Mouse (Mus musculus) kidney, embryonic 14.5 days (tissue): ENCODE results near the gene Krcc1. TPM values are rescaled to one million over a fixed set of nuclear protein-coding genes. Genes with fewer than 3 reads are reported as not detected.
A peak's percentile ranks its signal among the peaks of the same experiment; 100 is the strongest.

Experiments
- ATAC-seq: fragments of 200-750 bp; cut with Nextera tagmentation; 2 replicates; pipeline ENCODE4 v1.8.0; 2017; ENCODE audit warnings: moderate number of reproducible peaks, mild to moderate bottlenecking, moderate TSS enrichment, moderate library complexity; ENCODE audit not compliant: low FRiP score, low TSS enrichment
- H3K27ac ChIP-seq: fragments of 300-500 bp; sonication (generic); 2 replicates; pipeline ENCODE4 v1.5.1; 2014; ENCODE audit warnings: low read depth, mild to moderate bottlenecking, low read length, moderate library complexity, mixed read lengths
- H3K27me3 ChIP-seq: fragments of 300-500 bp; sonication (generic); 2 replicates; pipeline ENCODE4 v1.6.1; 2014; ENCODE audit warnings: mild to moderate bottlenecking, low read length; ENCODE audit not compliant: control insufficient read depth, insufficient read depth
- H3K36me3 ChIP-seq: fragments of 300-500 bp; sonication (generic); 2 replicates; pipeline ENCODE4 v1.6.1; 2014; ENCODE audit warnings: low read length, mixed read lengths; ENCODE audit not compliant: control insufficient read depth, insufficient read depth
- H3K4me1 ChIP-seq: fragments of 300-500 bp; sonication (generic); 2 replicates; pipeline ENCODE4 v1.6.1; 2014; ENCODE audit warnings: low read length, mixed read lengths; ENCODE audit not compliant: control insufficient read depth, insufficient read depth
- H3K4me2 ChIP-seq: fragments of 300-500 bp; sonication (generic); replicated peaks from 2 replicates; pipeline ENCODE4 v1.6.1; 2014; ENCODE audit warnings: low read depth, mild to moderate bottlenecking, low read length
- H3K4me3 ChIP-seq: fragments of 300-500 bp; sonication (generic); 2 replicates; pipeline ENCODE4 v1.5.1; 2014; ENCODE audit warnings: mild to moderate bottlenecking, low read length
- H3K9ac ChIP-seq: fragments of 300-500 bp; sonication (generic); 2 replicates; pipeline ENCODE4 v1.6.1; 2014; ENCODE audit warnings: low read depth, mild to moderate bottlenecking, low read length, moderate library complexity
- H3K9me3 ChIP-seq: fragments of 300-500 bp; sonication (generic); 2 replicates; pipeline ENCODE4 v1.6.1; 2016; ENCODE audit warnings: low read length; ENCODE audit not compliant: control insufficient read depth
- WGBS: fragments of 180-500 bp; shearing (Covaris S2); extraction: QIAGEN DNeasy Blood & Tissue Kit; methylation state at CpG from one replicate; pipeline ENCODE4 v1.1.7; 2014; 5-methylcytosine and 5-hydroxymethylcytosine counted together
- polyA plus RNA-seq: library from polyadenylated mRNA; unstranded; fragments of >200 nt; fragmentation: Nextera tagmentation; extraction: Ambion mirVana; gene quantifications from 2 replicates; pipeline ENCODE4 v1.2.1, GENCODE M21; 2014

The Krcc1 gene
- polyA plus RNA-seq, 1 experiment from 2014 or later = 53.3 TPM

- Histone ChIP-seq H3K27ac (peak overlapping the region; percentile 39; the same call in 1 of the 2 replicates), H3K9me3 (no peaks in the 10 kb centered on the region), H3K4me2 (peak overlapping the region; percentile 57), H3K9ac (peak overlapping the region; percentile 9; the same call in 1 of the 2 replicates), H3K4me1 (peaks cover 10% of the 10 kb centered on the region), H3K27me3 (no peaks in the 10 kb centered on the region), H3K36me3 (no peaks in the 10 kb centered on the region), H3K4me3 (peak overlapping the region; percentile 92)
- ATAC-seq = peak; percentile 34
- 16% methylated on average over 14 of the region's 14 CpGs for WGBS
These were observed 998 bp upstream of the Krcc1 start for GRCm38 (mm10) chr6:71270301-71271056.

GRCm38 (mm10) chr6:71271057-71271388 is 454 bp upstream of the Krcc1 start:
- H3K4me1 ChIP-seq = peaks cover 10% of the 10 kb centered on the region
- no peaks in the 10 kb centered on the region for H3K27me3 ChIP-seq
- H3K9ac ChIP-seq = no peak overlapping the region; the same call in 1 of the 2 replicates
- peak overlapping the region; percentile 39; the same call in 1 of the 2 replicates for H3K27ac ChIP-seq
- peak overlapping the region; percentile 92 for H3K4me3 ChIP-seq
- ATAC-seq = peak; percentile 26
- H3K4me2 ChIP-seq = peak overlapping the region; percentile 57
- no peaks in the 10 kb centered on the region for H3K36me3 ChIP-seq
- 2% methylated on average over 8 of the region's 8 CpGs for WGBS
- no peaks in the 10 kb centered on the region for H3K9me3 ChIP-seq

- WGBS = 2% methylated on average over 11 of the region's 11 CpGs
These were observed 852 bp downstream of the Krcc1 start for GRCm38 (mm10) chr6:71272316-71272741.

GRCm38 (mm10) chr6:71273715-71274114 is 2.2 kb downstream of the Krcc1 start:
- 93% methylated on average over 1 of the region's 1 CpGs for WGBS
- no peaks in the 10 kb centered on the region for H3K36me3 ChIP-seq
- H3K9me3 ChIP-seq = no peaks in the 10 kb centered on the region
- no peak for ATAC-seq
- H3K4me1 ChIP-seq = peaks cover 10% of the 10 kb centered on the region
- no peak overlapping the region for H3K4me3 ChIP-seq
- no peak overlapping the region for H3K4me2 ChIP-seq
- H3K9ac ChIP-seq = no peak overlapping the region
- no peak overlapping the region for H3K27ac ChIP-seq
- no peaks in the 10 kb centered on the region for H3K27me3 ChIP-seq

More at GRCm38 (mm10) chr6:71272316-71272741, 852 bp downstream of the Krcc1 start:
- Histone ChIP-seq H3K36me3 (no peaks in the 10 kb centered on the region), H3K27me3 (no peaks in the 10 kb centered on the region), H3K9me3 (no peaks in the 10 kb centered on the region), H3K4me3 (peak overlapping the region; percentile 92), H3K4me2 (peak overlapping the region; percentile 57), H3K9ac (peak overlapping the region; percentile 97), H3K27ac (peak overlapping the region; percentile 97), H3K4me1 (peaks cover 10% of the 10 kb centered on the region)
- no peak for ATAC-seq

GRCm38 (mm10) chr6:71274621-71275020 is 3.1 kb downstream of the Krcc1 start:
- H3K9ac ChIP-seq = no peak overlapping the region
- no peak overlapping the region for H3K4me3 ChIP-seq
- H3K27ac ChIP-seq = no peak overlapping the region
- ATAC-seq = no peak
- H3K4me2 ChIP-seq = no peak overlapping the region
- no peaks in the 10 kb centered on the region for H3K9me3 ChIP-seq
- H3K4me1 ChIP-seq = peaks cover 10% of the 10 kb centered on the region
- 95% methylated on average over 1 of the region's 1 CpGs for WGBS
- H3K27me3 ChIP-seq = no peaks in the 10 kb centered on the region
- no peaks in the 10 kb centered on the region for H3K36me3 ChIP-seq

GRCm38 (mm10) chr6:71279418-71279817 is 7.9 kb downstream of the Krcc1 start:
- H3K4me1 ChIP-seq = no peaks in the 10 kb centered on the region
- no peak overlapping the region for H3K4me3 ChIP-seq
- no peaks in the 10 kb centered on the region for H3K9me3 ChIP-seq
- H3K27me3 ChIP-seq = no peaks in the 10 kb centered on the region
- 71% methylated on average over 1 of the region's 1 CpGs for WGBS
- H3K4me2 ChIP-seq = no peak overlapping the region
- H3K36me3 ChIP-seq = peaks cover 5% of the 10 kb centered on the region; the same call in 1 of the 2 replicates
- H3K9ac ChIP-seq = no peak overlapping the region
- H3K27ac ChIP-seq = no peak overlapping the region
- ATAC-seq = no peak

GRCm38 (mm10) chr6:71293509-71293908 is 22.0 kb downstream of the Krcc1 start:
- Histone ChIP-seq H3K36me3 (no peaks in the 10 kb centered on the region), H3K9me3 (no peaks in the 10 kb centered on the region), H3K9ac (no peak overlapping the region), H3K4me2 (no peak overlapping the region), H3K4me1 (no peaks in the 10 kb centered on the region), H3K4me3 (no peak overlapping the region), H3K27me3 (no peaks in the 10 kb centered on the region), H3K27ac (no peak overlapping the region)
- 91% methylated on average over 14 of the region's 14 CpGs for WGBS
- no peak for ATAC-seq

GRCm38 (mm10) chr6:71295303-71295702 is 23.8 kb downstream of the Krcc1 start:
- WGBS = 73% methylated on average over 6 of the region's 6 CpGs
- no peak for ATAC-seq
- no peak overlapping the region for H3K4me3 ChIP-seq
- no peaks in the 10 kb centered on the region for H3K9me3 ChIP-seq
- no peak overlapping the region for H3K27ac ChIP-seq
- H3K4me1 ChIP-seq = no peaks in the 10 kb centered on the region
- H3K9ac ChIP-seq = no peak overlapping the region
- no peak overlapping the region for H3K4me2 ChIP-seq
- H3K27me3 ChIP-seq = no peaks in the 10 kb centered on the region
- H3K36me3 ChIP-seq = no peaks in the 10 kb centered on the region

GRCm38 (mm10) chr6:71298051-71298450 is 26.6 kb downstream of the Krcc1 start:
- Histone ChIP-seq H3K9ac (no peak overlapping the region), H3K9me3 (no peaks in the 10 kb centered on the region), H3K36me3 (no peaks in the 10 kb centered on the region), H3K4me3 (no peak overlapping the region), H3K27me3 (no peaks in the 10 kb centered on the region), H3K27ac (no peak overlapping the region), H3K4me2 (no peak overlapping the region), H3K4me1 (no peaks in the 10 kb centered on the region)
- no peak for ATAC-seq
- 67% methylated on average over 2 of the region's 2 CpGs for WGBS
